Comparison of ENCODE assay signal across 25 mouse cellular contexts in the genomic region with DNA sequence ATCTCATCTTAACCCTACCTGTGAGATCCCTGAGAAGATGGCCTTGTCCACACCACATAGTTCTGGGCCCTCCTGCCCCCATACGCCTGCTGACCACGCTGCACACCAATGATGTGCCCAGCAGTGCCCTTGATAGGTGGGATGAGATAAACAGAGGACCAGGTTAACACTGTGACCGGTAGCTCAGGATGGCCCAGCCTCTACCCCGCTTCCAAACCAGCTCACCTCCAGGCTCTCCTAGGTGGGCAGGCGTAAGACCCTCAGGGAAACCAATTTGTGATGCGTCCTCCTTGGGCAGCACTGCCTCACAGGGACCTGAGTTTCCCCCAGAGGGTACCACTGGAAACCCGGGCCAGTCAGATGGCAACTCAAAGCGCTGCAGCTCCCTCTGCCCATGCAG.
"Had no signal": no experiment of that assay in that cellular context is flagged by ENCODE, and none has a peak within 500 bp of the region (broad histone marks: within the 10 kb centered on the region; RNA-seq: fewer than 3 reads in every experiment).

No protein-coding gene starts in this region.

- H3K27ac ChIP-seq: kidney, embryonic 15.5 days; left cerebral cortex, adult 2 months; limb, embryonic 13.5 days; liver, embryonic 15.5 days; lung, embryonic 15.5 days; midbrain, embryonic 12.5 days; midbrain, embryonic 15.5 days; neural tube, embryonic 12.5 days; neural tube, embryonic 15.5 days; stomach, postnatal 0 days had no signal

- H3K9ac ChIP-seq: kidney, embryonic 15.5 days; limb, embryonic 13.5 days; liver, embryonic 12.5 days; liver, embryonic 15.5 days; lung, embryonic 15.5 days; midbrain, embryonic 12.5 days; midbrain, embryonic 15.5 days; neural tube, embryonic 12.5 days; neural tube, embryonic 15.5 days had no signal

- ATAC-seq: liver, embryonic 12.5 days; midbrain, embryonic 15.5 days had no signal

- H3K27me3 ChIP-seq: kidney, embryonic 15.5 days; limb, embryonic 13.5 days; liver, embryonic 12.5 days; liver, embryonic 15.5 days; lung, embryonic 15.5 days; midbrain, embryonic 12.5 days; midbrain, embryonic 15.5 days; neural tube, embryonic 12.5 days; neural tube, embryonic 15.5 days had no signal

- H3K4me3 ChIP-seq: kidney, embryonic 15.5 days; left cerebral cortex, adult 2 months; limb, embryonic 13.5 days; liver, embryonic 12.5 days; liver, embryonic 15.5 days; lung, embryonic 15.5 days; midbrain, embryonic 12.5 days; midbrain, embryonic 15.5 days; neural tube, embryonic 12.5 days; neural tube, embryonic 15.5 days had no signal

- DNase-seq: kidney, adult 11 months; kidney, adult 8-10 months; kidney, postnatal 10 days; kidney, postnatal 36 days; layer of hippocampus, postnatal 36 days; liver; lung, adult 18-20 months; lung, postnatal 10 days; lung, postnatal 36 days; right cerebral cortex, adult 18-20 months; right cerebral cortex, postnatal 14 days; right cerebral cortex, postnatal 4 days; thymus, adult 18-20 months; thymus, postnatal 36 days had no signal

- H3K9me3 ChIP-seq: kidney, embryonic 15.5 days; limb, embryonic 13.5 days; liver, embryonic 12.5 days; liver, embryonic 15.5 days; lung, embryonic 15.5 days; midbrain, embryonic 12.5 days; midbrain, embryonic 15.5 days; neural tube, embryonic 12.5 days; neural tube, embryonic 15.5 days had no signal

- H3K4me2 ChIP-seq: kidney, embryonic 15.5 days; limb, embryonic 13.5 days; liver, embryonic 12.5 days; liver, embryonic 15.5 days; lung, embryonic 15.5 days; midbrain, embryonic 12.5 days; midbrain, embryonic 15.5 days; neural tube, embryonic 12.5 days; neural tube, embryonic 15.5 days had no signal
